Mouse (Mus musculus) left cerebral cortex, postnatal 14 days (tissue): ENCODE measurements around the gene Rab26. TPM values are rescaled to one million over a fixed set of nuclear protein-coding genes. Genes with fewer than 3 reads are reported as not detected.

Experiments used
- DNase-seq, 2 experiments: peaks; one replicate each; pipeline ENCODE4 v3.0.0; 2021 to 2022; ENCODE audit warnings: low spot score in 2 of 2, mixed read lengths in 1 of 2
- intact Hi-C: fragments of 180-260 bp; cut with DNase I; formaldehyde crosslinking; loops from one replicate; pipeline ENCODE4 v1.15.1; 2025
- total RNA-seq, 2 experiments: library from RNA; stranded (reverse); gene quantifications; 2 replicates each; pipeline ENCODE4 v1.2.3; 2021

Gene Rab26
- total RNA-seq, 2 experiments from 2014 or later = 36.2 to 40.4 TPM

GRCm38 (mm10) chr17:24549618-24550415 is 15.8 kb upstream of the Rab26 start, which contains the start of gene Pkd1:
Pkd1 (plus strand) TSS chr17:24549834.
- peak; percentile 98 for DNase-seq
- intact Hi-C loops = no loop called here

- intact Hi-C loops = no loop called here
Observed at GRCm38 (mm10) chr17:24548921-24549617, 15.1 kb upstream of the Rab26 start.

GRCm38 (mm10) chr17:24548435-24548834 is 14.4 kb upstream of the Rab26 start:
- intact Hi-C loops = no loop called here
- no peak for DNase-seq

More at GRCm38 (mm10) chr17:24548921-24549617, 15.1 kb upstream of the Rab26 start:
- DNase-seq = no peak

GRCm38 (mm10) chr17:24546234-24546633 is 12.2 kb upstream of the Rab26 start:
- intact Hi-C loops = no loop called here
- no peak for DNase-seq

GRCm38 (mm10) chr17:24545247-24545646 is 11.2 kb upstream of the Rab26 start:
- no peak for DNase-seq
- intact Hi-C loops = no loop called here

GRCm38 (mm10) chr17:24544613-24545012 is 10.6 kb upstream of the Rab26 start:
- intact Hi-C loops = loop anchor here (5.0 kb wide), 1 partner anchor 108 kb away; the partner anchor contains the start of gene Slc9a3r2
- no peak for DNase-seq

GRCm38 (mm10) chr17:24540375-24540774 is 6.4 kb upstream of the Rab26 start:
- intact Hi-C loops = loop anchor here (5.0 kb wide), 1 partner anchor 112 kb away; the partner anchor contains the start of gene Slc9a3r2
- DNase-seq = peak in 1 of 2 experiments; percentile 46

- intact Hi-C loops = no loop called here
- peak in 1 of 2 experiments; percentile 70 for DNase-seq
Observed at GRCm38 (mm10) chr17:24538950-24539349, 4.9 kb upstream of the Rab26 start.

- DNase-seq = peak in 1 of 2 experiments; percentile 84
Observed at GRCm38 (mm10) chr17:24537536-24537935, 3.5 kb upstream of the Rab26 start.

GRCm38 (mm10) chr17:24535300-24535699 is 1.3 kb upstream of the Rab26 start:
- intact Hi-C loops = no loop called here
- DNase-seq = no peak

More at GRCm38 (mm10) chr17:24537536-24537935, 3.5 kb upstream of the Rab26 start:
- intact Hi-C loops = no loop called here

- DNase-seq = peak; percentile 82 to 87
- intact Hi-C loops = no loop called here
Observed at GRCm38 (mm10) chr17:24533099-24533992, 664 bp downstream of the Rab26 start.

- no peak for DNase-seq
- intact Hi-C loops = no loop called here
Observed at GRCm38 (mm10) chr17:24532045-24532444, 2.0 kb downstream of the Rab26 start.

GRCm38 (mm10) chr17:24531064-24531463 is 2.9 kb downstream of the Rab26 start:
- DNase-seq = no peak
- intact Hi-C loops = no loop called here

GRCm38 (mm10) chr17:24530361-24531050 is 3.5 kb downstream of the Rab26 start:
- no peak for DNase-seq
- intact Hi-C loops = no loop called here

- intact Hi-C loops = no loop called here
- DNase-seq = no peak
Observed at GRCm38 (mm10) chr17:24529883-24530282, 4.1 kb downstream of the Rab26 start.

GRCm38 (mm10) chr17:24529007-24529451 is 5.0 kb downstream of the Rab26 start:
- DNase-seq = peak in 1 of 2 experiments; percentile 69
- intact Hi-C loops = no loop called here

- DNase-seq = no peak
- intact Hi-C loops = no loop called here
Observed at GRCm38 (mm10) chr17:24528560-24528918, 5.5 kb downstream of the Rab26 start.

GRCm38 (mm10) chr17:24527723-24528559 is 6.1 kb downstream of the Rab26 start, which contains the start of gene Traf7:
Traf7 (minus strand) TSS chr17:24527938.
- DNase-seq = peak; percentile 95 to 100
- intact Hi-C loops = no loop called here
